Mouse (Mus musculus): ENCODE results near the gene Tspan4. TPM values are rescaled to one million over a fixed set of nuclear protein-coding genes. Genes with fewer than 3 reads are reported as not detected.

Tspan4 gene
- polyA plus RNA-seq, 1 experiment from 2014 or later, result 61.5 TPM

GRCm38 (mm10) chr7:141502556-141502905 lies 27.5 kb downstream of the Tspan4 start:
- Histone ChIP-seq H3K4me1 (ENCODE audit: control insufficient read depth, insufficient read depth, low read length) (peaks cover 12% of the 10 kb centered on the region), H3K9me3 (replicated peaks; ENCODE audit: control insufficient read depth, low read length) (no peaks in the 10 kb centered on the region), H3K9ac (ENCODE audit: low read length) (no peak overlapping the region), H3K27me3 (ENCODE audit: control insufficient read depth, insufficient read depth, low read length) (no peaks in the 10 kb centered on the region), H3K4me3 (ENCODE audit: low read length) (no peak overlapping the region), H3K27ac (ENCODE audit: low read length) (no peak overlapping the region), H3K36me3 (ENCODE audit: control insufficient read depth, insufficient read depth) (0 out of 2 replicates have a peak, but pooled peaks cover 4% of the 10 kb centered on the region), H3K4me2 (ENCODE audit: low read depth, low read length) (no peak overlapping the region)
- no peak for ATAC-seq (replicated peaks; ENCODE audit: extremely low read depth, insufficient read depth, low FRiP score)
- 91% methylated on average over 5 of the region's 5 CpGs for WGBS

GRCm38 (mm10) chr7:141506278-141506677 lies 31.2 kb downstream of the Tspan4 start:
- Histone ChIP-seq H3K27ac (ENCODE audit: low read length) (no peak overlapping the region), H3K9me3 (replicated peaks; ENCODE audit: control insufficient read depth, low read length) (no peaks in the 10 kb centered on the region), H3K4me1 (ENCODE audit: control insufficient read depth, insufficient read depth, low read length) (peaks cover 15% of the 10 kb centered on the region), H3K36me3 (ENCODE audit: control insufficient read depth, insufficient read depth) (0 out of 2 replicates have a peak, but pooled peaks cover 4% of the 10 kb centered on the region), H3K27me3 (ENCODE audit: control insufficient read depth, insufficient read depth, low read length) (no peaks in the 10 kb centered on the region), H3K9ac (ENCODE audit: low read length) (0 out of 2 replicates have a peak overlapping the region, but pooled peaks have one; percentile 20), H3K4me2 (ENCODE audit: low read depth, low read length) (no peak overlapping the region), H3K4me3 (ENCODE audit: low read length) (no peak overlapping the region)
- ATAC-seq (replicated peaks; ENCODE audit: extremely low read depth, insufficient read depth, low FRiP score), result no peak
- 61% methylated on average over 2 of the region's 2 CpGs for WGBS

DNA sequence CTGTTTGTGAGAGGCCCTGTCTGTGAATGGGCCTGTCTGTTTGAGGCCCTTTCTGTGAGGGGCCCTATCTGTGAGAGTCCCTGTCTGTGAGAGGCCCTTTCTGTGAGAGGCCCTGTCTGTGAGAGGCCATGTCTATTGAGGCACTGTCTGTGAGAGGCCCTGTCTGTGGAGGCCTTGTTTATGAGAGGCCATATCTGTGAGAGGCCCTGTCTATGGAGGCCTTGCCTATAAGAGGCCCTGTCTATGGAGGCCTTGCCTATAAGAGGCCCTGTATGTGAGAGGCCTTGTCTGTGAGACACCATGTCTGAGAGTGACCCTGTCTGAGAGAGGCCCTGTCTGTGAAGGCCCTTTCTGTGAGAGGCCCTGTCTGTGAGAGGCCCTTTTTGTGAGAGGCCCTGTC lies 33.1 kb downstream of the Tspan4 start:
- H3K36me3 ChIP-seq (ENCODE audit: control insufficient read depth, insufficient read depth), result peaks cover 3% of the 10 kb centered on the region; the same call in 1 of the 2 replicates
- no peak overlapping the region for H3K4me2 ChIP-seq (ENCODE audit: low read depth, low read length)
- no peak overlapping the region for H3K27ac ChIP-seq (ENCODE audit: low read length)
- no peak overlapping the region for H3K4me3 ChIP-seq (ENCODE audit: low read length)
- no peak overlapping the region for H3K9ac ChIP-seq (ENCODE audit: low read length)
- no peaks in the 10 kb centered on the region for H3K27me3 ChIP-seq (ENCODE audit: control insufficient read depth, insufficient read depth, low read length)
- no peak for ATAC-seq (replicated peaks; ENCODE audit: extremely low read depth, insufficient read depth, low FRiP score)
- H3K4me1 ChIP-seq (ENCODE audit: control insufficient read depth, insufficient read depth, low read length), result peaks cover 16% of the 10 kb centered on the region
- H3K9me3 ChIP-seq (replicated peaks; ENCODE audit: control insufficient read depth, low read length), result no peaks in the 10 kb centered on the region

DNA sequence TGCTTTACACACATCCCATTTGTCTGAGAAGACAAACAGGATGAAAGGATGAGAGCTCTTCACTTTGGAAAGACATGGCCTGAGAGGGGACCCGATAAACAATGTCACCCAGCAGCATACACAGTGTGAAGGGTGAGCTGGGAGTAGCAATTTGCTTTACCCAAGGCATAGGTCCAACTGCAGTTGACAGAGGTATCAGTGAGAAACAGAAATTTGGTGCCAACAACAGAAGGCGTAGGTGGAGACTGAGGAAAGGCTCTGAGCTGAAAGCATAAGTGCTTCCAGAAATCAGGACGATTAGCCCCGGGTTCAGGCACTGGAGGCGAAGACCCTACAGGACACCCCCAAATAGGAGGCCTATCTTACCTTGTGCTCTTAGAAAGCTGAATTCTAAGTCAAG lies 35.2 kb downstream of the Tspan4 start:
- peaks cover 16% of the 10 kb centered on the region for H3K4me1 ChIP-seq (ENCODE audit: control insufficient read depth, insufficient read depth, low read length)
- 76% methylated on average over 5 of the region's 5 CpGs for WGBS
- H3K36me3 ChIP-seq (ENCODE audit: control insufficient read depth, insufficient read depth), result peaks cover 6% of the 10 kb centered on the region; the same call in 1 of the 2 replicates
- peak overlapping the region; percentile 52 for H3K27ac ChIP-seq (ENCODE audit: low read length)
- H3K4me3 ChIP-seq (ENCODE audit: low read length), result no peak overlapping the region
- no peak overlapping the region for H3K4me2 ChIP-seq (ENCODE audit: low read depth, low read length)
- no peak for ATAC-seq (replicated peaks; ENCODE audit: extremely low read depth, insufficient read depth, low FRiP score)
- no peaks in the 10 kb centered on the region for H3K27me3 ChIP-seq (ENCODE audit: control insufficient read depth, insufficient read depth, low read length)
- H3K9ac ChIP-seq (ENCODE audit: low read length), result no peak overlapping the region
- H3K9me3 ChIP-seq (replicated peaks; ENCODE audit: control insufficient read depth, low read length), result no peaks in the 10 kb centered on the region

DNA sequence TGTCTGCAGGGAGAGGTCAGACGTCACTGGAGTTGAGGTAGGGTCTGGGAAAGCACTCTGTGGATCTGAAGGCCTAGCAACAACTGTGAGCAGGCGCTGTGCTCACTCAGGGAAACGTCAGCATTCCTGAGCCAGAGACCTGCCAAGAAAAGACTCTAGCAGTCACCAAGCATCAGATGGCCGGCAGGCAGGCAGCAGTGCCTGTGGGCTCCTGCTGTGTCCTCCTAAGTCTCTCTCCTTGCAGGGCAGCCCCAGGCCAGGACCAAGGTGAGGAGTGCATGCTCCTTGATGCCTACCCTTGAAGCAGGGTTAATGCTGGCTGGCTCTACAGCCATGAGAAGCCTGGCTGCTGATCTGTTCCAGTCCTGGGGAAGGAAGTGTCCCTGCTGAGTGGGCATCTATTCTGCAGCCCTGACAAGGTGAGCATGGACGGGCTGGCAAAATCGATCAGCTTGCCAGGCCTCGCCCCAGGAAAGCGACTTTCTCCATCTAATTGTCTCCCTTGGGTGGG lies 35.7 kb downstream of the Tspan4 start:
- Histone ChIP-seq H3K4me1 (ENCODE audit: control insufficient read depth, insufficient read depth, low read length) (peaks cover 16% of the 10 kb centered on the region), H3K9me3 (replicated peaks; ENCODE audit: control insufficient read depth, low read length) (no peaks in the 10 kb centered on the region), H3K36me3 (ENCODE audit: control insufficient read depth, insufficient read depth) (peaks cover 6% of the 10 kb centered on the region; the same call in 1 of the 2 replicates), H3K4me3 (ENCODE audit: low read length) (no peak overlapping the region), H3K9ac (ENCODE audit: low read length) (no peak overlapping the region; the same call in 1 of the 2 replicates), H3K27me3 (ENCODE audit: control insufficient read depth, insufficient read depth, low read length) (no peaks in the 10 kb centered on the region), H3K4me2 (ENCODE audit: low read depth, low read length) (no peak overlapping the region), H3K27ac (ENCODE audit: low read length) (peak overlapping the region; percentile 56)
- WGBS, result 67% methylated on average over 8 of the region's 8 CpGs
- peak; percentile 70; the same call in 1 of the 2 replicates for ATAC-seq (replicated peaks; ENCODE audit: extremely low read depth, insufficient read depth, low FRiP score)

GRCm38 (mm10) chr7:141517638-141518037 lies 42.6 kb downstream of the Tspan4 start:
- H3K4me2 ChIP-seq (ENCODE audit: low read depth, low read length), result no peak overlapping the region
- H3K27me3 ChIP-seq (ENCODE audit: control insufficient read depth, insufficient read depth, low read length), result no peaks in the 10 kb centered on the region
- ATAC-seq (replicated peaks; ENCODE audit: extremely low read depth, insufficient read depth, low FRiP score), result no peak
- no peak overlapping the region for H3K27ac ChIP-seq (ENCODE audit: low read length)
- H3K36me3 ChIP-seq (ENCODE audit: control insufficient read depth, insufficient read depth), result peaks cover 5% of the 10 kb centered on the region; the same call in 1 of the 2 replicates
- H3K9ac ChIP-seq (ENCODE audit: low read length), result no peak overlapping the region
- H3K4me1 ChIP-seq (ENCODE audit: control insufficient read depth, insufficient read depth, low read length), result peaks cover 19% of the 10 kb centered on the region
- H3K9me3 ChIP-seq (replicated peaks; ENCODE audit: control insufficient read depth, low read length), result no peaks in the 10 kb centered on the region
- WGBS, result 77% methylated on average over 4 of the region's 4 CpGs
- H3K4me3 ChIP-seq (ENCODE audit: low read length), result no peak overlapping the region

DNA sequence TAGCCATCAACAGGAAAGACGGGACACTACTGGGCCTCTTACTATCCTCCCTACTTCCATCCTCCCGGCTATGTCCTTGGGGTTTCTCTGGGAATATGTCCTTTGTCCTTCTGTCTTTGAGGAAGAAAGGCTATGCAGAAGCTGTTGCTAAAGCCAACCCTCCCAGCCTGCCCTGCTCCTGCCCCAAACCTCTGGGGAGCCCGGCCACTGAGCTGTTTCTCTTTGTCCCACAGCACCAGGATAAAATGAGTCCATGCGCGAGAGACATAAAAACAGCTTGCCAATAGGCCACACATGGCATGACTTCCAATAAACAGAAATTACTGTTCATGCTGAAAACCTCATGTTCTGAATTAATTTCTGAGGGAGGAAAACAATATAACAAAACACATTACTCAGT lies 43.3 kb downstream of the Tspan4 start:
- peaks cover 19% of the 10 kb centered on the region for H3K4me1 ChIP-seq (ENCODE audit: control insufficient read depth, insufficient read depth, low read length)
- H3K36me3 ChIP-seq (ENCODE audit: control insufficient read depth, insufficient read depth), result peaks cover 3% of the 10 kb centered on the region; the same call in 1 of the 2 replicates
- no peak overlapping the region for H3K9ac ChIP-seq (ENCODE audit: low read length)
- H3K4me2 ChIP-seq (ENCODE audit: low read depth, low read length), result no peak overlapping the region
- ATAC-seq (replicated peaks; ENCODE audit: extremely low read depth, insufficient read depth, low FRiP score), result no peak
- no peaks in the 10 kb centered on the region for H3K27me3 ChIP-seq (ENCODE audit: control insufficient read depth, insufficient read depth, low read length)
- 89% methylated on average over 5 of the region's 5 CpGs for WGBS
- H3K9me3 ChIP-seq (replicated peaks; ENCODE audit: control insufficient read depth, low read length), result no peaks in the 10 kb centered on the region
- H3K27ac ChIP-seq (ENCODE audit: low read length), result peak overlapping the region; percentile 83
- no peak overlapping the region for H3K4me3 ChIP-seq (ENCODE audit: low read length)

GRCm38 (mm10) chr7:141518926-141519325 lies 43.9 kb downstream of the Tspan4 start:
- Histone ChIP-seq H3K4me1 (ENCODE audit: control insufficient read depth, insufficient read depth, low read length) (peaks cover 19% of the 10 kb centered on the region), H3K27me3 (ENCODE audit: control insufficient read depth, insufficient read depth, low read length) (no peaks in the 10 kb centered on the region), H3K9ac (ENCODE audit: low read length) (no peak overlapping the region; the same call in 1 of the 2 replicates), H3K9me3 (replicated peaks; ENCODE audit: control insufficient read depth, low read length) (no peaks in the 10 kb centered on the region), H3K36me3 (ENCODE audit: control insufficient read depth, insufficient read depth) (0 out of 2 replicates have a peak, but pooled peaks cover 2% of the 10 kb centered on the region), H3K4me3 (ENCODE audit: low read length) (no peak overlapping the region), H3K4me2 (ENCODE audit: low read depth, low read length) (no peak overlapping the region), H3K27ac (ENCODE audit: low read length) (peak overlapping the region; percentile 83)
- peak; percentile 72 for ATAC-seq (replicated peaks; ENCODE audit: extremely low read depth, insufficient read depth, low FRiP score)
- 37% methylated on average over 3 of the region's 3 CpGs for WGBS

- Histone ChIP-seq H3K36me3 (ENCODE audit: control insufficient read depth, insufficient read depth) (0 out of 2 replicates have a peak, but pooled peaks cover 2% of the 10 kb centered on the region), H3K4me3 (ENCODE audit: low read length) (no peak overlapping the region), H3K9ac (ENCODE audit: low read length) (no peak overlapping the region), H3K27ac (ENCODE audit: low read length) (peak overlapping the region; percentile 83), H3K9me3 (replicated peaks; ENCODE audit: control insufficient read depth, low read length) (no peaks in the 10 kb centered on the region), H3K27me3 (ENCODE audit: control insufficient read depth, insufficient read depth, low read length) (no peaks in the 10 kb centered on the region), H3K4me2 (ENCODE audit: low read depth, low read length) (no peak overlapping the region), H3K4me1 (ENCODE audit: control insufficient read depth, insufficient read depth, low read length) (peaks cover 19% of the 10 kb centered on the region)
- 52% methylated on average over 1 of the region's 1 CpGs for WGBS
- ATAC-seq (replicated peaks; ENCODE audit: extremely low read depth, insufficient read depth, low FRiP score), result no peak
Measured at GRCm38 (mm10) chr7:141519795-141520194, 44.8 kb downstream of the Tspan4 start.
